Mouse (Mus musculus) gastrocnemius, adult 2 months (tissue): ENCODE measurements at regions not wholly inside any gene's neighbourhood (a gene's known extent, or its start where the extent isn't known, plus 50 kb on each side); places are given as distances from the start of the nearest gene placed in this dataset.
A peak's percentile ranks its signal among the peaks of the same experiment; 100 is the strongest.

Source experiments
- DNase-seq: peaks from one replicate; pipeline ENCODE4 v3.0.0; 2022
- H3K27ac ChIP-seq: fragments of 200-600 bp; 2 replicates; pipeline ENCODE4 v1.8.1; 2022; ENCODE audit warnings: mild to moderate bottlenecking
- H3K4me3 ChIP-seq: fragments of 200-600 bp; 2 replicates; pipeline ENCODE4 v1.8.1; 2022; ENCODE audit warnings: mild to moderate bottlenecking, moderate library complexity
- CTCF ChIP-seq: fragments of 200-600 bp; IDR thresholded peaks from 2 replicates; pipeline ENCODE4 v1.8.1; 2022; ENCODE audit warnings: antibody characterized with exemption, mild to moderate bottlenecking, moderate library complexity
- intact Hi-C: fragments of 180-260 bp; cut with DNase I; formaldehyde crosslinking; loops from one replicate; pipeline ENCODE4 v1.15.1; 2025

GRCm38 (mm10) chrX:61652377-61652776 lies 56.9 kb upstream of the Ldoc1 start:
- intact Hi-C loops: no loop called here
- H3K4me3 ChIP-seq: no peak overlapping the region
- no peak overlapping the region for H3K27ac ChIP-seq
- TF ChIP-seq CTCF: no peak
- no peak for DNase-seq

GRCm38 (mm10) chrX:61653077-61653476 lies 56.2 kb upstream of the Ldoc1 start:
- intact Hi-C loops: no loop called here

More at GRCm38 (mm10) chrX:61653077-61653476, 56.2 kb upstream of the Ldoc1 start:
- peak; percentile 2; the same call in 1 of the 2 replicates for TF ChIP-seq CTCF
- DNase-seq: no peak
- Histone ChIP-seq H3K27ac (no peak overlapping the region), H3K4me3 (no peak overlapping the region)
